Mouse (Mus musculus): ENCODE measurements at regions not wholly inside any gene's neighbourhood (a gene's known extent, or its start where the extent isn't known, plus 50 kb on each side); places are given as distances from the start of the nearest gene placed in this dataset.

- Histone ChIP-seq H3K4me3 (replicated peaks; ENCODE audit: extremely low read depth, low read depth, low read length) (no peak overlapping the region), H3K4me1 (ENCODE audit: control insufficient read depth, insufficient read depth, low read length) (no peaks in the 10 kb centered on the region; the same call in 1 of the 2 replicates)
- 42% methylated on average over 3 of the region's 3 CpGs for WGBS
- no peak for DNase-seq
- TF ChIP-seq POLR2A (IDR thresholded peaks at IDR 0.05; ENCODE audit: borderline replicate concordance, extremely low read depth, low read depth, low read length): no peak
- no peak for TF ChIP-seq CTCF (IDR thresholded peaks at IDR 0.05; ENCODE audit: insufficient read depth, low read length)
Measured at GRCm38 (mm10) chr5:146684429-146684828, 99.4 kb upstream of the Gpr12 start.

GRCm38 (mm10) chr5:146683554-146683953, 98.5 kb upstream of the Gpr12 start:
- 58% methylated on average over 8 of the region's 8 CpGs for WGBS
- TF ChIP-seq POLR2A (IDR thresholded peaks at IDR 0.05; ENCODE audit: borderline replicate concordance, extremely low read depth, low read depth, low read length) (no peak), CTCF (IDR thresholded peaks at IDR 0.05; ENCODE audit: insufficient read depth, low read length) (no peak)
- Histone ChIP-seq H3K4me1 (ENCODE audit: control insufficient read depth, insufficient read depth, low read length) (no peaks in the 10 kb centered on the region; the same call in 1 of the 2 replicates), H3K4me3 (replicated peaks; ENCODE audit: extremely low read depth, low read depth, low read length) (no peak overlapping the region)
- DNase-seq: no peak

GRCm38 (mm10) chr5:146682893-146683292, 97.9 kb upstream of the Gpr12 start:
- DNase-seq: no peak
- no peaks in the 10 kb centered on the region; the same call in 1 of the 2 replicates for H3K4me1 ChIP-seq (ENCODE audit: control insufficient read depth, insufficient read depth, low read length)
- no peak overlapping the region for H3K4me3 ChIP-seq (replicated peaks; ENCODE audit: extremely low read depth, low read depth, low read length)
- TF ChIP-seq POLR2A (IDR thresholded peaks at IDR 0.05; ENCODE audit: borderline replicate concordance, extremely low read depth, low read depth, low read length) (no peak), CTCF (IDR thresholded peaks at IDR 0.05; ENCODE audit: insufficient read depth, low read length) (no peak)
- 56% methylated on average over 5 of the region's 5 CpGs for WGBS

GRCm38 (mm10) chr5:146681512-146681911, 96.5 kb upstream of the Gpr12 start:
- 69% methylated on average over 9 of the region's 9 CpGs for WGBS
- no peak for DNase-seq
- Histone ChIP-seq H3K4me3 (replicated peaks; ENCODE audit: extremely low read depth, low read depth, low read length) (no peak overlapping the region), H3K4me1 (ENCODE audit: control insufficient read depth, insufficient read depth, low read length) (peaks cover 2% of the 10 kb centered on the region)
- no peak for TF ChIP-seq CTCF (IDR thresholded peaks at IDR 0.05; ENCODE audit: insufficient read depth, low read length)
- TF ChIP-seq POLR2A (IDR thresholded peaks at IDR 0.05; ENCODE audit: borderline replicate concordance, extremely low read depth, low read depth, low read length): no peak

GRCm38 (mm10) chr5:146679198-146679681, 94.2 kb upstream of the Gpr12 start:
- peaks cover 7% of the 10 kb centered on the region for H3K4me1 ChIP-seq (ENCODE audit: control insufficient read depth, insufficient read depth, low read length)
- no peak for DNase-seq
- TF ChIP-seq POLR2A (IDR thresholded peaks at IDR 0.05; ENCODE audit: borderline replicate concordance, extremely low read depth, low read depth, low read length) (no peak), CTCF (IDR thresholded peaks at IDR 0.05; ENCODE audit: insufficient read depth, low read length) (no peak)
- WGBS: 59% methylated on average over 6 of the region's 6 CpGs
- no peak overlapping the region for H3K4me3 ChIP-seq (replicated peaks; ENCODE audit: extremely low read depth, low read depth, low read length)

DNA sequence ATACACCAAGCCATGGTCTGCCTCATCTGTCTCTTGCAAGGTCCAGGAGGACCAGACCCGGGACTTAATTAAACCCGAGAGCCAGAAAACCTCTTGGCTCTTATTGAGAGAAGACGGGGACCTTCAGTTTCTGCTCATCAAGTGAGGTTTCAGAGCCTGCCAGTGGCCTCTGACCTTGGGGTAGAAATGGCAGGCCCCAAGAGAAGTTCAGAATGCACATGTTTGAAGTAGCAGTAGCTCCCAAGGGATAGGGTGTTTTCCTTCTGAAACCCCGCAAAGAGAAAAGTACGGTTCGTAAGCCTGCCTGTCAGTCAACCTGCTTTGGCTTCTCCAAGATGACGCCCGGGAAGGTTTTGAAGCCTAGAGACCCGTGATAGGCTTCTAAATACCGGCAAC, 93.7 kb upstream of the Gpr12 start:
- 80% methylated on average over 10 of the region's 10 CpGs for WGBS
- no peak for DNase-seq
- no peak overlapping the region for H3K4me3 ChIP-seq (replicated peaks; ENCODE audit: extremely low read depth, low read depth, low read length)
- H3K4me1 ChIP-seq (ENCODE audit: control insufficient read depth, insufficient read depth, low read length): peaks cover 7% of the 10 kb centered on the region
- TF ChIP-seq CTCF (IDR thresholded peaks at IDR 0.05; ENCODE audit: insufficient read depth, low read length): no peak
- no peak for TF ChIP-seq POLR2A (IDR thresholded peaks at IDR 0.05; ENCODE audit: borderline replicate concordance, extremely low read depth, low read depth, low read length)

DNA sequence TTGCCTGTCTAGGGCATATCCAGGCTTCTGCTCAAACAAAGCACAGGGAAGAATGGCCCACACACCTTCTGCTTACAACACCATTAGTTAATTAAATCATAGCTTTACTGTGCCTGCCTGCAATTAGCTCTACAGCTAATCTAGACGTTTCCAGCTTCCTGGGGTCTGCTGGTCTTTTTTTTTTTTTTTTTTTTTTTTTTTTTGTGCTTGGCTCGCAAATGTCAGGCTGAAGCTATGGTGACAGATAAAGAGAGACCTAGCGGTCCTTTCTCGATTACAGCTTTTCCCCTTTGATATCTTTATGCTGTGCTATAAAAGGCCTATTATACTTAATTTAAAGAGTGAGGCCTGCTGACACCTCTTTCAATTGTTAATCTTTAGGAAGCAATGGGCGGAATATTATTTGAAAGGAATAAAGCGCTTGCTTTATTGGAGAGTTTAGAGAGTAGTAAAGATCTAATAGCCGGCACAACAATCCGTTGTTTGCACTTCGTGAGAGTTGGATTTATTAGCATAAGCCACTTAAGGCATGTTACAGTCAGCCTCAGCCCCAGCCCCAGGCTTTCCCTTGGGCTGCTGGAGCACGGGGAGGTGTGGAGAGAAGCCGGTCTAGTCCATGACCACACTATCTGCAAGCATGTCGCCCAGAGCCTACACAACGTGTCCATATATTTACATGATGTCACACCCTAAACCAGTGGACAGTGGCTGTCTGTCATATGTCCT, 93.2 kb upstream of the Gpr12 start:
- Histone ChIP-seq H3K4me3 (replicated peaks; ENCODE audit: extremely low read depth, low read depth, low read length) (no peak overlapping the region), H3K4me1 (ENCODE audit: control insufficient read depth, insufficient read depth, low read length) (peaks cover 7% of the 10 kb centered on the region)
- peak; percentile 20 for DNase-seq
- TF ChIP-seq CTCF (IDR thresholded peaks at IDR 0.05; ENCODE audit: insufficient read depth, low read length) (no peak), POLR2A (IDR thresholded peaks at IDR 0.05; ENCODE audit: borderline replicate concordance, extremely low read depth, low read depth, low read length) (no peak)
- WGBS: 75% methylated on average over 13 of the region's 13 CpGs

- no peak overlapping the region for H3K4me3 ChIP-seq (replicated peaks; ENCODE audit: extremely low read depth, low read depth, low read length)
- no peak for DNase-seq
- TF ChIP-seq CTCF (IDR thresholded peaks at IDR 0.05; ENCODE audit: insufficient read depth, low read length): no peak
- H3K4me1 ChIP-seq (ENCODE audit: control insufficient read depth, insufficient read depth, low read length): peaks cover 7% of the 10 kb centered on the region
- WGBS: 72% methylated on average over 8 of the region's 8 CpGs
Measured at GRCm38 (mm10) chr5:146677151-146677515, 92.1 kb upstream of the Gpr12 start.

GRCm38 (mm10) chr5:146676470-146677150, 91.6 kb upstream of the Gpr12 start:
- DNase-seq: peak; percentile 63
- Histone ChIP-seq H3K4me1 (ENCODE audit: control insufficient read depth, insufficient read depth, low read length) (peaks cover 7% of the 10 kb centered on the region), H3K4me3 (replicated peaks; ENCODE audit: extremely low read depth, low read depth, low read length) (no peak overlapping the region)
- 6% methylated on average over 12 of the region's 12 CpGs for WGBS
- TF ChIP-seq CTCF (IDR thresholded peaks at IDR 0.05; ENCODE audit: insufficient read depth, low read length) (no peak), POLR2A (IDR thresholded peaks at IDR 0.05; ENCODE audit: borderline replicate concordance, extremely low read depth, low read depth, low read length) (no peak)

- DNase-seq: no peak
- H3K4me3 ChIP-seq (replicated peaks; ENCODE audit: extremely low read depth, low read depth, low read length): no peak overlapping the region
- TF ChIP-seq POLR2A (IDR thresholded peaks at IDR 0.05; ENCODE audit: borderline replicate concordance, extremely low read depth, low read depth, low read length) (no peak), CTCF (IDR thresholded peaks at IDR 0.05; ENCODE audit: insufficient read depth, low read length) (no peak)
- 62% methylated on average over 4 of the region's 4 CpGs for WGBS
- peaks cover 7% of the 10 kb centered on the region for H3K4me1 ChIP-seq (ENCODE audit: control insufficient read depth, insufficient read depth, low read length)
Measured at GRCm38 (mm10) chr5:146675887-146676277, 90.8 kb upstream of the Gpr12 start.
